Mouse (Mus musculus): ENCODE measurements around the gene Krit1.
"Not testable (repeated sequence)": the region's sequence is repeated elsewhere in the genome, so short reads cannot be mapped to it uniquely, and the experiment has no call there.

The Krit1 gene

GRCm38 (mm10) chr5:3889201-3889600 lies 86.2 kb downstream of the Krit1 start:
- DNase-seq (ENCODE audit: low spot score in 2 of 2): no peak

DNA sequence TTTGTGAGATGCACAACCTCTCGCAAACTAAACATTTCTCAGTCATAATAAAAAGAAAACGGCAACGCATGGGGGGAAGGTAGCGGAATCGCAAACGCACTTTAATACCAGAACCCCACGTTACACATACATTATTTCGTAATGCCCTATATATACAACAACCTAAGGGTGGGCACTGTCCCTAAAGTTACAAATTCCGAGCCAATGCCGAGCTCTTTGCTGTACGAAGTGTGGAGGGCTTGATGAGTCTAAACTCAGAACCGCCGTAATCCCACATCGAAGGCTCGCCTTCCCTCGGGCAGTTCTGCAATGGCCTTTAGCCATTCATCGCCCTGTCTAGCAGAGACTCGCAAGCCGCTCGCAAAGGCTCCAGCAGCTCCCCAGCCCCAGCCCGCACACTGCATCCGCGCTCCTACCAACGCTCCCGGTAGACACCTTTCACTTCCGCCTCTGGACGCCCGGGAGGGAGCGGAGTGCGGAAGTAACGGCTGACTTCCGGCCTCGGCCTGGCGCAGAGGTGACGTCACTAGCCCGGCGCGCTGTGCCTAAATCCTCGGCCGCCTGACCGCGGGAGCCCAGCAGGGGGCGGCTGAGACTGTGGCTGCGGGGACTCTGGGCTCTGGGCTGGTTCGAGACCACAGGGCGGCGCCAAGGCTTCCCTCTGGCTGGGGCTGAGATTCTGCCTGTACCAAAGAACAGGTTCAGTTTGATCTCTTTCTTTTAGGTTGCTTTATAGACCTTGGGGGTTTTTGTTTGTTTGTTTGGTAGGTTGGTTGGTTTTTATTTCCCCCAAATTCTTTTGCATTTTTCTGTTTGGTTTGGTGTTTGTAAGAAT lies 90.7 kb downstream of the Krit1 start, which contains the start of gene Mterf1a:
TSS of gene Mterf1a (minus strand) at position 475 of the 835 bp plus-strand sequence.
- DNase-seq (ENCODE audit: low spot score in 2 of 2): peak; percentile 39 to 56

DNA sequence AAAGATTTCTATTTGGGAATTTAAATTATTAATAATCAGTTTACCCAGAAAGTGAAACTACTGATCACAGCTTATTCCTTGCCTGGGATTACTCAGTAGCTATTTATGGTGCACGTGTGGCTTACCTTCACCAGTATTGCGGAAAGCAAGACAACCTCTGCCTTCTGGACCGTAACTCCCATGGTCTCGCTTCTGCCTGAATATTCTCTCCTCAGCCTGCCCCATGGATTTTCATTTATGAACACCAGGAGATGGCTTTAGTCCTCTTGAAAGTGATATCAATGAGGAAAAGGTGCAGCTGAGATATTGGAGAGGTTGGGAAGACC lies 91.3 kb downstream of the Krit1 start:
- not testable (repeated sequence) for DNase-seq (ENCODE audit: low spot score in 2 of 2)

All from natural killer cell, adult 2 months (primary cell).